Mouse (Mus musculus): ENCODE results near the gene Osbpl8. TPM values are rescaled to one million over a fixed set of nuclear protein-coding genes. Genes with fewer than 3 reads are reported as not detected.

The Osbpl8 gene
- polyA plus RNA-seq, 1 experiment from 2014 or later, result 10.6 TPM

- WGBS, result 85% methylated on average over 15 of the region's 15 CpGs
- no peak overlapping the region for H3K9ac ChIP-seq
- ATAC-seq (ENCODE audit: low FRiP score, low read depth), result no peak
- H3K4me1 ChIP-seq, result peaks cover 18% of the 10 kb centered on the region
- no peaks in the 10 kb centered on the region for H3K27me3 ChIP-seq
- H3K27ac ChIP-seq, result no peak overlapping the region
- no peaks in the 10 kb centered on the region for H3K9me3 ChIP-seq
- no peak overlapping the region for H3K4me3 ChIP-seq
- H3K4me2 ChIP-seq (replicated peaks), result no peak overlapping the region
- no peaks in the 10 kb centered on the region for H3K36me3 ChIP-seq
Observed at GRCm38 (mm10) chr10:111171246-111171934, 6.8 kb downstream of the Osbpl8 start.

GRCm38 (mm10) chr10:111173589-111174247 lies 9.2 kb downstream of the Osbpl8 start:
- WGBS, result 74% methylated on average over 7 of the region's 7 CpGs
- Histone ChIP-seq H3K4me1 (peaks cover 14% of the 10 kb centered on the region; the same call in 1 of the 2 replicates), H3K9ac (no peak overlapping the region), H3K9me3 (no peaks in the 10 kb centered on the region), H3K4me2 (replicated peaks) (no peak overlapping the region), H3K4me3 (no peak overlapping the region), H3K27me3 (no peaks in the 10 kb centered on the region), H3K36me3 (no peaks in the 10 kb centered on the region), H3K27ac (no peak overlapping the region)
- no peak for ATAC-seq (ENCODE audit: low FRiP score, low read depth)

GRCm38 (mm10) chr10:111177336-111177735 lies 12.8 kb downstream of the Osbpl8 start:
- no peaks in the 10 kb centered on the region for H3K27me3 ChIP-seq
- peaks cover 7% of the 10 kb centered on the region; the same call in 1 of the 2 replicates for H3K4me1 ChIP-seq
- H3K4me3 ChIP-seq, result no peak overlapping the region
- no peaks in the 10 kb centered on the region for H3K9me3 ChIP-seq
- H3K36me3 ChIP-seq, result no peaks in the 10 kb centered on the region
- no peak overlapping the region for H3K9ac ChIP-seq
- no peak overlapping the region for H3K4me2 ChIP-seq (replicated peaks)
- 76% methylated on average over 8 of the region's 8 CpGs for WGBS
- no peak overlapping the region for H3K27ac ChIP-seq
- ATAC-seq (ENCODE audit: low FRiP score, low read depth), result no peak

- H3K9ac ChIP-seq, result no peak overlapping the region
- H3K9me3 ChIP-seq, result no peaks in the 10 kb centered on the region
- H3K4me3 ChIP-seq, result no peak overlapping the region
- peaks cover 7% of the 10 kb centered on the region; the same call in 1 of the 2 replicates for H3K4me1 ChIP-seq
- no peak overlapping the region for H3K4me2 ChIP-seq (replicated peaks)
- no peak for ATAC-seq (ENCODE audit: low FRiP score, low read depth)
- no peak overlapping the region for H3K27ac ChIP-seq
- H3K27me3 ChIP-seq, result no peaks in the 10 kb centered on the region
- no peaks in the 10 kb centered on the region for H3K36me3 ChIP-seq
- WGBS, result 90% methylated on average over 7 of the region's 7 CpGs
Observed at GRCm38 (mm10) chr10:111178024-111178423, 13.5 kb downstream of the Osbpl8 start.

GRCm38 (mm10) chr10:111180633-111181032 lies 16.1 kb downstream of the Osbpl8 start:
- Histone ChIP-seq H3K27me3 (no peaks in the 10 kb centered on the region), H3K4me1 (peaks cover 14% of the 10 kb centered on the region), H3K9me3 (no peaks in the 10 kb centered on the region), H3K4me2 (replicated peaks) (no peak overlapping the region), H3K4me3 (no peak overlapping the region), H3K27ac (no peak overlapping the region), H3K36me3 (no peaks in the 10 kb centered on the region), H3K9ac (no peak overlapping the region)
- ATAC-seq (ENCODE audit: low FRiP score, low read depth), result no peak; the same call in 1 of the 2 replicates
- WGBS, result 52% methylated on average over 3 of the region's 3 CpGs

- H3K4me1 ChIP-seq, result peaks cover 30% of the 10 kb centered on the region
- no peaks in the 10 kb centered on the region for H3K9me3 ChIP-seq
- no peaks in the 10 kb centered on the region for H3K27me3 ChIP-seq
- H3K36me3 ChIP-seq, result no peaks in the 10 kb centered on the region
- H3K4me3 ChIP-seq, result no peak overlapping the region
- no peak for ATAC-seq (ENCODE audit: low FRiP score, low read depth)
- no peak overlapping the region for H3K9ac ChIP-seq
- 67% methylated on average over 7 of the region's 7 CpGs for whole genome bisulfite sequencing
- H3K27ac ChIP-seq, result peak overlapping the region; percentile 10; the same call in 1 of the 2 replicates
- no peak overlapping the region for H3K4me2 ChIP-seq (replicated peaks)
Observed at GRCm38 (mm10) chr10:111183634-111184270, 19.2 kb downstream of the Osbpl8 start.

GRCm38 (mm10) chr10:111185574-111186269 lies 21.2 kb downstream of the Osbpl8 start:
- Histone ChIP-seq H3K27me3 (no peaks in the 10 kb centered on the region), H3K9me3 (no peaks in the 10 kb centered on the region), H3K36me3 (no peaks in the 10 kb centered on the region), H3K4me1 (peaks cover 34% of the 10 kb centered on the region), H3K27ac (no peak overlapping the region), H3K4me3 (no peak overlapping the region), H3K4me2 (replicated peaks) (no peak overlapping the region), H3K9ac (no peak overlapping the region)
- no peak for ATAC-seq (ENCODE audit: low FRiP score, low read depth)
- WGBS, result 87% methylated on average over 1 of the region's 1 CpGs

GRCm38 (mm10) chr10:111189022-111189555 lies 24.5 kb downstream of the Osbpl8 start:
- H3K27ac ChIP-seq, result no peak overlapping the region
- H3K4me3 ChIP-seq, result no peak overlapping the region
- no peak for ATAC-seq (ENCODE audit: low FRiP score, low read depth)
- no peak overlapping the region for H3K9ac ChIP-seq
- peaks cover 35% of the 10 kb centered on the region for H3K4me1 ChIP-seq
- 76% methylated on average over 4 of the region's 4 CpGs for WGBS
- H3K36me3 ChIP-seq, result no peaks in the 10 kb centered on the region
- H3K4me2 ChIP-seq (replicated peaks), result no peak overlapping the region
- no peaks in the 10 kb centered on the region for H3K27me3 ChIP-seq
- no peaks in the 10 kb centered on the region for H3K9me3 ChIP-seq

GRCm38 (mm10) chr10:111190110-111190795 lies 25.7 kb downstream of the Osbpl8 start:
- Histone ChIP-seq H3K4me3 (no peak overlapping the region), H3K9ac (no peak overlapping the region), H3K27me3 (no peaks in the 10 kb centered on the region), H3K4me1 (peaks cover 29% of the 10 kb centered on the region), H3K27ac (no peak overlapping the region), H3K36me3 (no peaks in the 10 kb centered on the region), H3K9me3 (no peaks in the 10 kb centered on the region), H3K4me2 (replicated peaks) (no peak overlapping the region)
- no peak for ATAC-seq (ENCODE audit: low FRiP score, low read depth)
- WGBS, result 85% methylated on average over 6 of the region's 6 CpGs

- no peak overlapping the region for H3K4me2 ChIP-seq (replicated peaks)
- peaks cover 7% of the 10 kb centered on the region; the same call in 1 of the 2 replicates for H3K36me3 ChIP-seq
- H3K27ac ChIP-seq, result no peak overlapping the region
- H3K4me3 ChIP-seq, result no peak overlapping the region
- 64% methylated on average over 4 of the region's 4 CpGs for WGBS
- H3K9ac ChIP-seq, result no peak overlapping the region
- no peaks in the 10 kb centered on the region for H3K9me3 ChIP-seq
- H3K27me3 ChIP-seq, result no peaks in the 10 kb centered on the region
- ATAC-seq (ENCODE audit: low FRiP score, low read depth), result no peak
- H3K4me1 ChIP-seq, result peaks cover 13% of the 10 kb centered on the region
Observed at GRCm38 (mm10) chr10:111193536-111193935, 29.0 kb downstream of the Osbpl8 start.

- Histone ChIP-seq H3K4me1 (peaks cover 8% of the 10 kb centered on the region; the same call in 1 of the 2 replicates), H3K36me3 (peaks cover 7% of the 10 kb centered on the region; the same call in 1 of the 2 replicates), H3K27ac (no peak overlapping the region), H3K9ac (no peak overlapping the region), H3K4me2 (replicated peaks) (no peak overlapping the region), H3K9me3 (no peaks in the 10 kb centered on the region), H3K4me3 (no peak overlapping the region), H3K27me3 (no peaks in the 10 kb centered on the region)
- 91% methylated on average over 2 of the region's 2 CpGs for WGBS
- ATAC-seq (ENCODE audit: low FRiP score, low read depth), result no peak
Observed at GRCm38 (mm10) chr10:111196191-111196590, 31.6 kb downstream of the Osbpl8 start.

All from limb, embryonic 13.5 days (tissue).